Mouse (Mus musculus) gastrocnemius, postnatal 14 days (tissue): ENCODE measurements around the gene BC051019. TPM values are rescaled to one million over a fixed set of nuclear protein-coding genes. Genes with fewer than 3 reads are reported as not detected.

Experiments
- DNase-seq: peaks from one replicate; pipeline ENCODE4 v3.0.0; 2021; ENCODE audit warnings: mixed read lengths
- intact Hi-C: fragments of 180-260 bp; cut with DNase I; formaldehyde crosslinking; loops from one replicate; pipeline ENCODE4 v1.15.1; 2025; ENCODE audit warnings: low total_unique reads
- total RNA-seq, 2 experiments: library from RNA; stranded (reverse); gene quantifications; 2 replicates each; pipeline ENCODE4 v1.2.3; 2021

Gene BC051019
- total RNA-seq, 2 experiments from 2014 or later, result not detected

DNA sequence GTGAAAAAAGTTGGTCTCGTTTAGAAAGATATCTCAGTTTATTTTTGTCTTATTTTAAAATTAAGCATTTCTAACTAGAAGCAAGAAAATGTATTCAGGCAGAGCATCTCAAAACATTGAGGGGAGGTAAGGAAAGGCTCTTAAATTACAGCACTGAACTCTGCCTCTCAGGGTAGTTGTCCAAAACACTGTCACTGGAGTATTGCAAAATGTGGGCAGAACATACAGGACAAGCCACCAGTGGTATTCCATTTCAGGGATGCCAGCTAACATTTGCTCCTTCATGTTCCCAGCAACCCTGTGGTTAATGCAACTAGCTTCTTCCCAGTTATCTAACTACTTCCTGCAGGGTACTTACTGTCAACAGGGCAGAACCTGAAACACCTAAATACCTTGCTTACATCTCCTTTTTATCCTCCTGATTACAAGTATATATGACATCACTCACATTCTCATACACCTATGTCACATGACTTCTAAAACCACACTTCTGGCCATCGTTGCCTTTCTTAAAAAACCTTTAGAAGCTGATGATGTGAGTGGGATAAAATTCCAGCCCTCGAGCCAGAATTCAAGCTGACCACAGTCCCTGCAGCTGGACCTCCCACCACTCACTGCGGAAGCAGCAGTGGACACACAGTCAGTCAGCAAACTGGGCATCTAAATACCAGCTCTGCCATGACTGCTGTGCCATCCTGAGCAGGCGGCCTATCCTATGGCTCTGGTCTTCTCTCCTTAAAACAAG is 54.1 kb downstream of the BC051019 start:
- DNase-seq, result no peak
- intact Hi-C loops, result loop anchor here (5.0 kb wide), 1 partner anchor 52 kb away; no protein-coding TSS in a partner anchor

GRCm38 (mm10) chr7:109666664-109667063 is 57.0 kb downstream of the BC051019 start:
- DNase-seq, result no peak
- intact Hi-C loops, result no loop called here

- intact Hi-C loops, result no loop called here
- DNase-seq, result no peak
Observed at GRCm38 (mm10) chr7:109662626-109663025, 61.0 kb downstream of the BC051019 start.

Other genes starting within 250 kb of the BC051019 start
- under 1 TPM; 0.18 to 0.20 TPM for gene Trim66, start 215.7 kb downstream of the BC051019 start, total RNA-seq
- gene Rpl27a, start 204.7 kb downstream of the BC051019 start, total RNA-seq, result 100 to 1,000 TPM; 105 to 116 TPM
- 10 to 100 TPM; 14.6 to 17.7 TPM for gene St5, start 20.2 kb downstream of the BC051019 start, total RNA-seq
- gene Akip1, start 20.2 kb downstream of the BC051019 start, total RNA-seq, result 1 to 10 TPM; 6.5 to 7.4 TPM
- gene Ascl3, start 7.9 kb upstream of the BC051019 start, total RNA-seq, result not detected
- 10 to 100 TPM; 25.2 to 26.2 TPM for gene Tmem9b, start 29.0 kb upstream of the BC051019 start, total RNA-seq
- gene Nrip3, start 58.2 kb upstream of the BC051019 start, total RNA-seq, result under 1 TPM in 1 of 2 experiments, not detected in 1; 0.08 TPM
- gene Scube2, start 141.8 kb upstream of the BC051019 start, total RNA-seq, result 1 to 10 TPM; 5.7 to 8.9 TPM
- gene Dennd5a, start 236.6 kb upstream of the BC051019 start, total RNA-seq, result 10 to 100 TPM; 50.2 to 57.4 TPM